Mouse (Mus musculus) stomach, embryonic 16.5 days (tissue): Measurements from ENCODE around the gene Add2. TPM values are rescaled to one million over a fixed set of nuclear protein-coding genes. Genes with fewer than 3 reads are reported as not detected.

Experiments used
- ATAC-seq: fragments of 200-750 bp; cut with Nextera tagmentation; 2 replicates; pipeline ENCODE4 v1.8.0; 2017; ENCODE audit warnings: moderate number of reproducible peaks, moderate TSS enrichment; ENCODE audit not compliant: insufficient read depth, low FRiP score
- H3K27ac ChIP-seq: fragments of 300-500 bp; sonication (generic); 2 replicates; pipeline ENCODE4 v1.5.1; 2014; ENCODE audit warnings: low read length
- H3K27me3 ChIP-seq: fragments of 300-500 bp; sonication (generic); 2 replicates; pipeline ENCODE4 v1.6.1; 2014; ENCODE audit warnings: low read length, control low read depth, mixed read lengths; ENCODE audit not compliant: control insufficient read depth, insufficient read depth
- H3K36me3 ChIP-seq: fragments of 300-500 bp; sonication (generic); 2 replicates; pipeline ENCODE4 v1.6.1; 2014; ENCODE audit warnings: low read length; ENCODE audit not compliant: control insufficient read depth, insufficient read depth
- H3K4me1 ChIP-seq: fragments of 300-500 bp; sonication (generic); 2 replicates; pipeline ENCODE4 v1.6.1; 2014; ENCODE audit warnings: low read length, control low read depth, mixed read lengths; ENCODE audit not compliant: control insufficient read depth, insufficient read depth
- H3K4me2 ChIP-seq: fragments of 300-500 bp; sonication (generic); 2 replicates; pipeline ENCODE4 v1.6.1; 2014; ENCODE audit warnings: low read depth, low read length, mixed read lengths
- H3K4me3 ChIP-seq: fragments of 300-500 bp; sonication (generic); replicated peaks from 2 replicates; pipeline ENCODE4 v1.5.1; 2014; ENCODE audit warnings: mild to moderate bottlenecking, low read length
- H3K9ac ChIP-seq: fragments of 300-500 bp; sonication (generic); 2 replicates; pipeline ENCODE4 v1.6.1; 2014; ENCODE audit warnings: low read length
- H3K9me3 ChIP-seq: fragments of 300-500 bp; sonication (generic); replicated peaks from 2 replicates; pipeline ENCODE4 v1.6.1; 2016; ENCODE audit warnings: low read length, control low read depth; ENCODE audit not compliant: control insufficient read depth
- WGBS: fragments of 180-500 bp; shearing (Covaris S2); extraction: QIAGEN DNeasy Blood & Tissue Kit; methylation state at CpG from one replicate; pipeline ENCODE4 v1.1.7; 2014; 5-methylcytosine and 5-hydroxymethylcytosine counted together
- polyA plus RNA-seq: library from polyadenylated mRNA; unstranded; fragments of >200 nt; fragmentation: Nextera tagmentation; extraction: Ambion mirVana; gene quantifications from 2 replicates; pipeline ENCODE4 v1.2.1, GENCODE M21; 2015

Add2 gene
- polyA plus RNA-seq, 1 experiment from 2014 or later, result 8.6 TPM

GRCm38 (mm10) chr6:86103614-86104013 is 75.1 kb downstream of the Add2 start:
- no peaks in the 10 kb centered on the region for H3K4me1 ChIP-seq
- no peaks in the 10 kb centered on the region for H3K27me3 ChIP-seq
- H3K9ac ChIP-seq, result no peak overlapping the region
- no peaks in the 10 kb centered on the region for H3K9me3 ChIP-seq
- no peak overlapping the region for H3K4me3 ChIP-seq
- no peak overlapping the region for H3K27ac ChIP-seq
- 59% methylated on average over 4 of the region's 4 CpGs for WGBS
- H3K36me3 ChIP-seq, result no peaks in the 10 kb centered on the region
- H3K4me2 ChIP-seq, result no peak overlapping the region
- ATAC-seq, result no peak

GRCm38 (mm10) chr6:86104719-86105118 is 76.2 kb downstream of the Add2 start:
- Histone ChIP-seq H3K9ac (no peak overlapping the region), H3K4me3 (no peak overlapping the region), H3K36me3 (no peaks in the 10 kb centered on the region), H3K27ac (no peak overlapping the region), H3K4me1 (no peaks in the 10 kb centered on the region), H3K4me2 (no peak overlapping the region), H3K27me3 (no peaks in the 10 kb centered on the region), H3K9me3 (no peaks in the 10 kb centered on the region)
- ATAC-seq, result no peak
- 78% methylated on average over 4 of the region's 4 CpGs for WGBS

- no peaks in the 10 kb centered on the region for H3K9me3 ChIP-seq
- no peak overlapping the region for H3K4me2 ChIP-seq
- no peak overlapping the region for H3K4me3 ChIP-seq
- no peaks in the 10 kb centered on the region for H3K36me3 ChIP-seq
- 59% methylated on average over 12 of the region's 12 CpGs for WGBS
- no peak overlapping the region for H3K27ac ChIP-seq
- peak; percentile 63; the same call in 1 of the 2 replicates for ATAC-seq
- H3K27me3 ChIP-seq, result no peaks in the 10 kb centered on the region
- no peak overlapping the region for H3K9ac ChIP-seq
- H3K4me1 ChIP-seq, result no peaks in the 10 kb centered on the region
These were observed 77.6 kb downstream of the Add2 start for GRCm38 (mm10) chr6:86106045-86106444.

GRCm38 (mm10) chr6:86107101-86107500 is 78.6 kb downstream of the Add2 start:
- Histone ChIP-seq H3K27ac (no peak overlapping the region), H3K4me2 (no peak overlapping the region), H3K4me3 (no peak overlapping the region), H3K9me3 (no peaks in the 10 kb centered on the region), H3K9ac (no peak overlapping the region), H3K4me1 (no peaks in the 10 kb centered on the region), H3K36me3 (no peaks in the 10 kb centered on the region), H3K27me3 (no peaks in the 10 kb centered on the region)
- WGBS, result 93% methylated on average over 4 of the region's 4 CpGs
- ATAC-seq, result no peak

GRCm38 (mm10) chr6:86115843-86116242 is 87.4 kb downstream of the Add2 start:
- H3K36me3 ChIP-seq, result no peaks in the 10 kb centered on the region
- H3K4me1 ChIP-seq, result no peaks in the 10 kb centered on the region
- no peak overlapping the region for H3K4me2 ChIP-seq
- no peaks in the 10 kb centered on the region for H3K9me3 ChIP-seq
- H3K27ac ChIP-seq, result no peak overlapping the region
- 82% methylated on average over 3 of the region's 3 CpGs for WGBS
- H3K27me3 ChIP-seq, result no peaks in the 10 kb centered on the region
- H3K4me3 ChIP-seq, result no peak overlapping the region
- no peak for ATAC-seq
- no peak overlapping the region for H3K9ac ChIP-seq

GRCm38 (mm10) chr6:86123057-86123456 is 94.6 kb downstream of the Add2 start:
- Histone ChIP-seq H3K9me3 (no peaks in the 10 kb centered on the region), H3K27ac (no peak overlapping the region), H3K4me2 (no peak overlapping the region), H3K9ac (no peak overlapping the region), H3K4me3 (no peak overlapping the region), H3K36me3 (no peaks in the 10 kb centered on the region), H3K4me1 (no peaks in the 10 kb centered on the region), H3K27me3 (no peaks in the 10 kb centered on the region)
- WGBS, result 92% methylated on average over 4 of the region's 4 CpGs
- ATAC-seq, result no peak

- ATAC-seq, result no peak
These were observed 97.3 kb downstream of the Add2 start for GRCm38 (mm10) chr6:86125761-86126160.

GRCm38 (mm10) chr6:86126953-86127581 is 98.6 kb downstream of the Add2 start:
- Histone ChIP-seq H3K27ac (no peak overlapping the region), H3K9ac (no peak overlapping the region), H3K27me3 (no peaks in the 10 kb centered on the region), H3K9me3 (no peaks in the 10 kb centered on the region), H3K4me1 (no peaks in the 10 kb centered on the region), H3K36me3 (no peaks in the 10 kb centered on the region), H3K4me2 (no peak overlapping the region), H3K4me3 (no peak overlapping the region)
- no peak for ATAC-seq
- 69% methylated on average over 2 of the region's 2 CpGs for WGBS

More at GRCm38 (mm10) chr6:86125761-86126160, 97.3 kb downstream of the Add2 start:
- Histone ChIP-seq H3K27me3 (no peaks in the 10 kb centered on the region), H3K4me1 (no peaks in the 10 kb centered on the region), H3K4me2 (no peak overlapping the region), H3K36me3 (no peaks in the 10 kb centered on the region), H3K27ac (no peak overlapping the region), H3K4me3 (no peak overlapping the region), H3K9ac (no peak overlapping the region), H3K9me3 (no peaks in the 10 kb centered on the region)
- WGBS, result 79% methylated on average over 4 of the region's 4 CpGs

- ATAC-seq, result no peak
- H3K9ac ChIP-seq, result no peak overlapping the region
- 61% methylated on average over 4 of the region's 4 CpGs for WGBS
These were observed 100.0 kb downstream of the Add2 start for GRCm38 (mm10) chr6:86128504-86128903.

More at GRCm38 (mm10) chr6:86128504-86128903, 100.0 kb downstream of the Add2 start:
- H3K4me3 ChIP-seq, result no peak overlapping the region
- no peak overlapping the region for H3K27ac ChIP-seq
- no peaks in the 10 kb centered on the region for H3K9me3 ChIP-seq
- H3K27me3 ChIP-seq, result no peaks in the 10 kb centered on the region
- no peaks in the 10 kb centered on the region for H3K4me1 ChIP-seq
- H3K4me2 ChIP-seq, result no peak overlapping the region
- H3K36me3 ChIP-seq, result no peaks in the 10 kb centered on the region
